Comparison of ENCODE assay signal across 8 mouse cellular contexts in genomic region chr7:122160037-122160436, GRCm38 (mm10). TPM values are rescaled to one million over a fixed set of nuclear protein-coding genes. Genes with fewer than 3 reads are reported as not detected.
DNase-seq lines count a peak whose midpoint lies in the region; ATAC-seq and TF ChIP-seq lines count a peak whose summit lies in the region.

No protein-coding gene starts in this region.

- no peaks in the 10 kb centered on the region for H3K36me3 ChIP-seq in spleen, adult 2 months (ENCODE audit: control insufficient read depth, insufficient read depth, low read length)
- H3K36me3 ChIP-seq in forebrain, embryonic 13.5 days (ENCODE audit: poor library complexity, severe bottlenecking): peaks cover 37% of the 10 kb centered on the region
- H3K36me3 ChIP-seq in liver, embryonic 15.5 days (replicated peaks): peaks cover 47% of the 10 kb centered on the region

- H3K27me3 ChIP-seq in spleen, adult 2 months (ENCODE audit: control insufficient read depth, insufficient read depth, low read length): no peaks in the 10 kb centered on the region
- H3K27me3 ChIP-seq in forebrain, embryonic 13.5 days: no peaks in the 10 kb centered on the region
- no peaks in the 10 kb centered on the region for H3K27me3 ChIP-seq in liver, embryonic 15.5 days

- under 1% methylated on average over 12 of the region's 12 CpGs for WGBS in spleen, adult 2 months
- under 1% methylated on average over 12 of the region's 12 CpGs for WGBS in forebrain, embryonic 13.5 days
- WGBS in liver, embryonic 15.5 days (ENCODE audit: insufficient replicate concordance): under 1% methylated on average over 12 of the region's 12 CpGs

- peak overlapping the region; percentile 88 for H3K4me3 ChIP-seq in spleen, adult 2 months (ENCODE audit: extremely low read depth, insufficient read depth, insufficient read length)
- peak overlapping the region; percentile 81 for H3K4me3 ChIP-seq in forebrain, embryonic 13.5 days
- peak overlapping the region; percentile 98 for H3K4me3 ChIP-seq in liver, embryonic 15.5 days (replicated peaks)

- no peak for ATAC-seq in forebrain, embryonic 13.5 days
- ATAC-seq in liver, embryonic 15.5 days (ENCODE audit: insufficient read depth): no peak
- ATAC-seq in megakaryocyte progenitor cell, adult 5-6 weeks (replicated peaks; ENCODE audit: poor library complexity): no peak

- no peak for TF ChIP-seq POLR2A in spleen, adult 2 months (IDR thresholded peaks at IDR 0.05; ENCODE audit: low read depth, low read length)

- H3K9me3 ChIP-seq in forebrain, embryonic 13.5 days (replicated peaks): no peaks in the 10 kb centered on the region
- no peaks in the 10 kb centered on the region for H3K9me3 ChIP-seq in liver, embryonic 15.5 days (replicated peaks)

- peaks cover 8% of the 10 kb centered on the region; the same call in 1 of the 2 replicates for H3K4me1 ChIP-seq in spleen, adult 2 months (ENCODE audit: control insufficient read depth, insufficient read depth, insufficient read length)
- peaks cover 54% of the 10 kb centered on the region for H3K4me1 ChIP-seq in forebrain, embryonic 13.5 days
- H3K4me1 ChIP-seq in liver, embryonic 15.5 days (replicated peaks): peaks cover 53% of the 10 kb centered on the region

- H3K9ac ChIP-seq in forebrain, embryonic 13.5 days: peak overlapping the region; percentile 79
- peak overlapping the region; percentile 86 for H3K9ac ChIP-seq in liver, embryonic 15.5 days

- TF ChIP-seq CTCF in spleen, adult 2 months (IDR thresholded peaks at IDR 0.05; ENCODE audit: extremely low read depth, insufficient read depth, insufficient read length, insufficient replicate concordance): no peak

- peak overlapping the region; percentile 86 for H3K4me2 ChIP-seq in forebrain, embryonic 13.5 days
- H3K4me2 ChIP-seq in liver, embryonic 15.5 days: peak overlapping the region; percentile 79

- no peak for DNase-seq in spleen, adult 2 months (ENCODE audit: low read depth in 1 of 2, low spot score in 2 of 2)
- no peak for DNase-seq in spleen, postnatal 14 days (ENCODE audit: low spot score in 2 of 2)
- peak; percentile 41 for DNase-seq in thymus, postnatal 4 days
- DNase-seq in right cerebral cortex, postnatal 25 days: no peak
- no peak for DNase-seq in cerebellum, adult 11 months

- H3K27ac ChIP-seq in spleen, adult 2 months (ENCODE audit: insufficient read depth, low read length): no peak overlapping the region
- H3K27ac ChIP-seq in forebrain, embryonic 13.5 days: 0 out of 2 replicates have a peak overlapping the region, but pooled peaks have one; percentile 35
- peak overlapping the region; percentile 92 for H3K27ac ChIP-seq in liver, embryonic 15.5 days (replicated peaks)

RNA-seq across cellular contexts. Expression of gene Plk1, which starts 0.8 kb away (rescaled TPM):
- 11.3 and 14.9 TPM in 2 replicates for polyA plus RNA-seq in spleen, adult 2 months (2012; rRNA removed)
- 118 and 124 TPM in 2 replicates for polyA plus RNA-seq in forebrain, embryonic 13.5 days (2015; fragmentation: Nextera tagmentation; extraction: Ambion mirVana)
- polyA plus RNA-seq in liver, embryonic 15.5 days (2015; fragmentation: Nextera tagmentation; extraction: Ambion mirVana): 102 and 110 TPM in 2 replicates
- total RNA-seq in megakaryocyte progenitor cell, adult 5-6 weeks (2015): 47.5 and 49.1 TPM in 2 replicates
- total RNA-seq in megakaryocyte progenitor cell, adult 5-6 weeks (2017): 41.1 and 45.4 TPM in 2 replicates

RNA-seq across cellular contexts. Expression of gene Ern2, which starts 26.0 kb away (rescaled TPM):
- polyA plus RNA-seq in spleen, adult 2 months (2012; rRNA removed): 0.22 TPM in 1 of 2 replicates, not detected in the other
- 0.40 and 0.57 TPM in 2 replicates for polyA plus RNA-seq in forebrain, embryonic 13.5 days (2015; fragmentation: Nextera tagmentation; extraction: Ambion mirVana)
- 0.06 TPM in 1 of 2 replicates, not detected in the other for polyA plus RNA-seq in liver, embryonic 15.5 days (2015; fragmentation: Nextera tagmentation; extraction: Ambion mirVana)
- not detected in 2 replicates for total RNA-seq in megakaryocyte progenitor cell, adult 5-6 weeks (2015)
- total RNA-seq in megakaryocyte progenitor cell, adult 5-6 weeks (2017): not detected in 2 replicates

RNA-seq across cellular contexts. Expression of gene Dctn5, which starts 27.2 kb away (rescaled TPM):
- 54.9 and 62.0 TPM in 2 replicates for polyA plus RNA-seq in spleen, adult 2 months (2012; rRNA removed)
- polyA plus RNA-seq in forebrain, embryonic 13.5 days (2015; fragmentation: Nextera tagmentation; extraction: Ambion mirVana): 140 and 148 TPM in 2 replicates
- 45.5 and 47.0 TPM in 2 replicates for polyA plus RNA-seq in liver, embryonic 15.5 days (2015; fragmentation: Nextera tagmentation; extraction: Ambion mirVana)
- 61.3 and 62.8 TPM in 2 replicates for total RNA-seq in megakaryocyte progenitor cell, adult 5-6 weeks (2015)
- total RNA-seq in megakaryocyte progenitor cell, adult 5-6 weeks (2017): 75.4 and 83.6 TPM in 2 replicates

RNA-seq across cellular contexts. Expression of gene Palb2, which starts 27.3 kb away (rescaled TPM):
- polyA plus RNA-seq in spleen, adult 2 months (2012; rRNA removed): 2.5 and 2.7 TPM in 2 replicates
- 15.1 and 15.7 TPM in 2 replicates for polyA plus RNA-seq in forebrain, embryonic 13.5 days (2015; fragmentation: Nextera tagmentation; extraction: Ambion mirVana)
- 10.2 and 11.9 TPM in 2 replicates for polyA plus RNA-seq in liver, embryonic 15.5 days (2015; fragmentation: Nextera tagmentation; extraction: Ambion mirVana)
- total RNA-seq in megakaryocyte progenitor cell, adult 5-6 weeks (2015): 26.8 and 26.9 TPM in 2 replicates
- 21.9 and 22.2 TPM in 2 replicates for total RNA-seq in megakaryocyte progenitor cell, adult 5-6 weeks (2017)

RNA-seq across cellular contexts. Expression of gene Ndufab1, which starts 58.4 kb away (rescaled TPM):
- polyA plus RNA-seq in spleen, adult 2 months (2012; rRNA removed): 103 and 141 TPM in 2 replicates
- 653 and 663 TPM in 2 replicates for polyA plus RNA-seq in forebrain, embryonic 13.5 days (2015; fragmentation: Nextera tagmentation; extraction: Ambion mirVana)
- polyA plus RNA-seq in liver, embryonic 15.5 days (2015; fragmentation: Nextera tagmentation; extraction: Ambion mirVana): 383 and 425 TPM in 2 replicates
- total RNA-seq in megakaryocyte progenitor cell, adult 5-6 weeks (2015): 277 and 282 TPM in 2 replicates
- 77.0 and 77.4 TPM in 2 replicates for total RNA-seq in megakaryocyte progenitor cell, adult 5-6 weeks (2017)
